Mouse (Mus musculus) hindbrain, postnatal 0 days (tissue): ENCODE data around the gene Myod1. TPM values are rescaled to one million over a fixed set of nuclear protein-coding genes. Genes with fewer than 3 reads are reported as not detected.

Experiments
- ATAC-seq: fragments of 200-750 bp; cut with Nextera tagmentation; 2 replicates; pipeline ENCODE4 v1.8.0; 2017; ENCODE audit warnings: mild to moderate bottlenecking, moderate TSS enrichment, moderate library complexity
- DNase-seq: peaks from one replicate; pipeline ENCODE4 v3.0.0-alpha.2; 2015; ENCODE audit warnings: low spot score
- H3K27ac ChIP-seq: fragments of 300-500 bp; sonication (generic); 2 replicates; pipeline ENCODE4 v1.5.1; 2014; ENCODE audit warnings: mild to moderate bottlenecking
- H3K27me3 ChIP-seq: fragments of 300-500 bp; sonication (generic); 2 replicates; pipeline ENCODE4 v1.6.1; 2014; ENCODE audit warnings: low read length, mixed read lengths; ENCODE audit not compliant: insufficient read depth
- H3K36me3 ChIP-seq: fragments of 300-500 bp; sonication (generic); 2 replicates; pipeline ENCODE4 v1.6.1; 2014; ENCODE audit warnings: low read length, mixed read lengths; ENCODE audit not compliant: insufficient read depth
- H3K4me1 ChIP-seq: fragments of 300-500 bp; sonication (generic); 2 replicates; pipeline ENCODE4 v1.6.1; 2014; ENCODE audit warnings: antibody characterized with exemption, low read length, mixed read lengths; ENCODE audit not compliant: insufficient read depth
- H3K4me2 ChIP-seq: fragments of 300-500 bp; sonication (generic); 2 replicates; pipeline ENCODE4 v1.6.1; 2014; ENCODE audit warnings: low read depth, mild to moderate bottlenecking, low read length, moderate library complexity, mixed read lengths
- H3K4me3 ChIP-seq: fragments of 300-500 bp; sonication (generic); 2 replicates; pipeline ENCODE4 v1.5.1; 2014; ENCODE audit warnings: low read length
- H3K9ac ChIP-seq: fragments of 300-500 bp; sonication (generic); replicated peaks from 2 replicates; pipeline ENCODE4 v1.6.1; 2014; ENCODE audit warnings: mild to moderate bottlenecking, low read length, moderate library complexity, mixed read lengths
- H3K9me3 ChIP-seq: fragments of 300-500 bp; sonication (generic); 2 replicates; pipeline ENCODE4 v1.6.1; 2016; ENCODE audit warnings: low read length, mixed read lengths
- CTCF ChIP-seq: IDR thresholded peaks from 2 replicates; pipeline ENCODE4 v1.5.1; 2016; ENCODE audit warnings: antibody characterized with exemption, control low read depth, low read depth
- WGBS: fragments of 180-500 bp; shearing (Covaris S2); extraction: QIAGEN DNeasy Blood & Tissue Kit; methylation state at CpG from one replicate; pipeline ENCODE4 v1.1.7; 2014; 5-methylcytosine and 5-hydroxymethylcytosine counted together
- polyA plus RNA-seq: library from polyadenylated mRNA; unstranded; fragments of >200 nt; fragmentation: Nextera tagmentation; extraction: Ambion mirVana; gene quantifications from 2 replicates; pipeline ENCODE4 v1.2.1, GENCODE M21; 2015
- total RNA-seq: library from RNA; depleted of rRNA; stranded (reverse); fragments of >200 nt; gene quantifications from 2 replicates; pipeline ENCODE4 v1.2.3, GENCODE M21; 2014

Myod1 gene
- total and polyA plus RNA-seq, 2 experiments from 2014 or later: 0.20 to 0.99 TPM

GRCm38 (mm10) chr7:46348813-46349212 lies 27.5 kb upstream of the Myod1 start:
- Histone ChIP-seq H3K4me3 (peak overlapping the region; percentile 21), H3K4me2 (peak overlapping the region; percentile 50), H3K27ac (no peak overlapping the region), H3K36me3 (no peaks in the 10 kb centered on the region), H3K4me1 (no peaks in the 10 kb centered on the region), H3K9me3 (no peaks in the 10 kb centered on the region), H3K9ac (peak overlapping the region; percentile 38; the same call in 1 of the 2 replicates), H3K27me3 (no peaks in the 10 kb centered on the region; the same call in 1 of the 2 replicates)
- WGBS: 1% methylated on average over 34 of the region's 36 CpGs
- peak; percentile 49; the same call in 1 of the 2 replicates for ATAC-seq
- TF ChIP-seq CTCF: no peak
- DNase-seq: peak; percentile 6

- 54% methylated on average over 9 of the region's 9 CpGs for WGBS
- H3K4me3 ChIP-seq: no peak overlapping the region
- H3K27me3 ChIP-seq: no peaks in the 10 kb centered on the region; the same call in 1 of the 2 replicates
- H3K27ac ChIP-seq: no peak overlapping the region
- H3K9ac ChIP-seq: no peak overlapping the region
- no peak overlapping the region for H3K4me2 ChIP-seq
- no peaks in the 10 kb centered on the region for H3K36me3 ChIP-seq
- no peaks in the 10 kb centered on the region for H3K4me1 ChIP-seq
- DNase-seq (no peak), ATAC-seq (no peak)
- no peak for TF ChIP-seq CTCF
- H3K9me3 ChIP-seq: no peaks in the 10 kb centered on the region
These were observed 26.1 kb upstream of the Myod1 start for GRCm38 (mm10) chr7:46350119-46350702.

- Histone ChIP-seq H3K36me3 (no peaks in the 10 kb centered on the region), H3K4me1 (no peaks in the 10 kb centered on the region), H3K9ac (no peak overlapping the region), H3K4me3 (no peak overlapping the region), H3K27me3 (no peaks in the 10 kb centered on the region; the same call in 1 of the 2 replicates), H3K9me3 (no peaks in the 10 kb centered on the region), H3K27ac (no peak overlapping the region), H3K4me2 (no peak overlapping the region)
- ATAC-seq: no peak
- no peak for DNase-seq
- 77% methylated on average over 2 of the region's 2 CpGs for WGBS
- TF ChIP-seq CTCF: no peak
These were observed 23.5 kb upstream of the Myod1 start for GRCm38 (mm10) chr7:46352748-46353147.

GRCm38 (mm10) chr7:46353216-46353615 lies 23.1 kb upstream of the Myod1 start:
- DNase-seq: no peak
- Histone ChIP-seq H3K4me2 (no peak overlapping the region), H3K27ac (no peak overlapping the region), H3K27me3 (no peaks in the 10 kb centered on the region), H3K4me3 (no peak overlapping the region), H3K9ac (no peak overlapping the region), H3K4me1 (no peaks in the 10 kb centered on the region), H3K9me3 (no peaks in the 10 kb centered on the region), H3K36me3 (no peaks in the 10 kb centered on the region)
- 59% methylated on average over 8 of the region's 8 CpGs for WGBS
- no peak for ATAC-seq
- no peak for TF ChIP-seq CTCF

- H3K4me3 ChIP-seq: no peak overlapping the region
- H3K36me3 ChIP-seq: no peaks in the 10 kb centered on the region
- no peaks in the 10 kb centered on the region for H3K4me1 ChIP-seq
- H3K9ac ChIP-seq: no peak overlapping the region
- no peak overlapping the region for H3K4me2 ChIP-seq
- no peak for TF ChIP-seq CTCF
- H3K27me3 ChIP-seq: no peaks in the 10 kb centered on the region
- H3K27ac ChIP-seq: no peak overlapping the region
- ATAC-seq: no peak
- WGBS: 72% methylated on average over 4 of the region's 4 CpGs
- no peak for DNase-seq
- no peaks in the 10 kb centered on the region for H3K9me3 ChIP-seq
These were observed 22.4 kb upstream of the Myod1 start for GRCm38 (mm10) chr7:46353875-46354274.

GRCm38 (mm10) chr7:46361776-46362175 lies 14.5 kb upstream of the Myod1 start:
- no peak for TF ChIP-seq CTCF
- no peak for DNase-seq
- no peaks in the 10 kb centered on the region for H3K27me3 ChIP-seq
- H3K4me3 ChIP-seq: no peak overlapping the region
- no peak overlapping the region for H3K27ac ChIP-seq
- no peak overlapping the region for H3K9ac ChIP-seq
- H3K4me1 ChIP-seq: no peaks in the 10 kb centered on the region
- H3K36me3 ChIP-seq: no peaks in the 10 kb centered on the region
- no peak for ATAC-seq
- H3K4me2 ChIP-seq: no peak overlapping the region
- no peaks in the 10 kb centered on the region for H3K9me3 ChIP-seq

GRCm38 (mm10) chr7:46364154-46364553 lies 12.1 kb upstream of the Myod1 start:
- H3K27ac ChIP-seq: no peak overlapping the region

More at GRCm38 (mm10) chr7:46364154-46364553, 12.1 kb upstream of the Myod1 start:
- Histone ChIP-seq H3K4me3 (no peak overlapping the region), H3K36me3 (no peaks in the 10 kb centered on the region), H3K9ac (no peak overlapping the region), H3K9me3 (no peaks in the 10 kb centered on the region), H3K4me2 (no peak overlapping the region), H3K4me1 (no peaks in the 10 kb centered on the region), H3K27me3 (no peaks in the 10 kb centered on the region)
- WGBS: 41% methylated on average over 5 of the region's 5 CpGs
- no peak for TF ChIP-seq CTCF
- no peak for DNase-seq
- no peak for ATAC-seq
